Mouse (Mus musculus) liver, embryonic 14.5 days (tissue): ENCODE measurements around the gene Wnk2.

Experiments
- CTCF ChIP-seq: IDR thresholded peaks from 2 replicates; pipeline ENCODE4 v1.5.1; 2016; ENCODE audit warnings: antibody characterized with exemption, low read depth, control low read depth
- EP300 ChIP-seq: IDR thresholded peaks from 2 replicates; pipeline ENCODE4 v1.6.1; 2016; ENCODE audit warnings: antibody characterized with exemption, low read depth

DNA sequence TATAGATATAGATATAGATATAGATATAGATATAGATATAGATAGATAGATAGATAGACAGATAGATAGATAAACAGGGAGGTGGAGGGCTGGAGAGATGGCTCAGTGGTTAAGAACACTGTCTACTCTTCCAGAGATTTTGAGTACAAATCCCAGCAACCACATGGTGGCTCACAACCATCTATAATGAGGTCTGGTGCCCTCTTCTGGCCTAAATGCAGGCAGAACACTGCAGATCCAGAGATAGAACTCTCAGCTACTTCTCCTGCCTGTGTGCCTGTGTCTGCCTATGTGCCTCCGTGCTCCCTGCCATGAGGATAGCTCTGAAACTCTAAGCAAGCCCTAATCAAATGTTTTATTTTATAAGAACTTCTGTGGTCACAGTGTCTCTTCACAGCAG is 100.4 kb downstream of the Wnk2 start:
- no peak for TF ChIP-seq EP300
- peak; percentile 25; the same call in 1 of the 2 replicates for TF ChIP-seq CTCF
